Mouse (Mus musculus): Measurements from ENCODE around the gene Ano3. TPM values are rescaled to one million over a fixed set of nuclear protein-coding genes. Genes with fewer than 3 reads are reported as not detected.
"Not testable (repeated sequence)": the region's sequence is repeated elsewhere in the genome, so short reads cannot be mapped to it uniquely, and the experiment has no call there.

The Ano3 gene
- total RNA-seq (2015; ENCODE audit: low replicate concordance) (not detected in 2 replicates), total RNA-seq (2017; ENCODE audit: low replicate concordance) (not detected in 2 replicates)

DNA sequence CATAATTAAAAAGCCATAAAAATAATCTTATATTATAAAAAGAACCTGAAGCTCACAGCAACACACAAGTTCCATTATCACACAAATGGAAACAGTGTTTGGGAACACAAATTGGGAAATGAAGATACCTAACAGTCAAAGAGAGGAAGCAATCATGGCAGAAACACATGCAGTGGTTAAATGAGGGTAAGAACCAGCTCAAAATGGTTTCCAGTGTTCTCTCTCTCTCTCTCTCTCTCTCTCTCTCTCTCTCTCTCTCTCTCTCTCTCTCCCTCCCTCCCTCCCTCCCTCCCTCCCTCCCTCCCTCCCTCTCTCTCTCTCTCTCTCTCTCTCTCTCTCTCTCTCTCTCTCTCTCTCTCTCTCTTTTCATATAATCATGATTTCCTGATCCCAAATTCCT lies at the start of gene Ano3:
Ano3 (minus strand) TSS at position 101 of the 400 bp plus-strand sequence.
- not testable (repeated sequence) for ATAC-seq (replicated peaks; ENCODE audit: low FRiP score, poor library complexity, severe bottlenecking)

DNA sequence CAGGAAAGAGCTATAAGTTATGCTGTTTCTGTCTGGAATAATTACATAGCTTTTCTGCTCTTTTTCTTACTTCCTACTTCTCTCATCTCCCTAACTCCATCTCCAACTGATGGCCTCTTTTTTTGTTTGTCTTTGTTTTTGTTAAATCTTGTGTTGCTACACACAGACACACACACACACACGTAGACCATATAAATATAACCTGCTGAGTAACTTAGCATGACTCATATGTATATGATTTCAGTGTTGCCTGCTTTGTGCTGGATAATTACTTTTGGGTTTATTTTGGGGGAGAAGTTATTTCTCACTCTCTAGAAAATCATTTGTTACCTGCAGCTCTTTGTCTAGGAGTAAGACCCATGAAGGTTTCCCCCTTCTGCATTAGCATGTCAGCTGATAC lies 39.3 kb upstream of the Ano3 start:
- ATAC-seq (replicated peaks; ENCODE audit: low FRiP score, poor library complexity, severe bottlenecking): no peak

DNA sequence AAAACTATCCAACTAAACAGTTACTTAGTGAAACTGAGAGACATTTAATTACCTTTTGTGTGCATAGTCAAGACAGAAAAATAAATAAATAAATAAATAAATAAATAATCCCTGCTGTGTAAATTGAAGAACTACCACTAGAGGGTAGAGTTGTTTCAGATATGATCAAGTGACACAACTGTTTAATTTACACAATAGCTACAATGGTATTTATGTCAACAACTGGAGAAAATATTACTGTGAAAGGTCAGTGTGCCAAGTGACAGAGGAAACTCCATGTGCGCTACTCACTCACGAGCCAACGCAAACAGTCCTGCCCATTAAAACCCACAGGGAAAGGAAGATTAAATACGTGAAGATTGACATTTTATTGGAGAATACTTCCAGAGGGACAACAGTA lies 38.8 kb upstream of the Ano3 start:
- no peak for ATAC-seq (replicated peaks; ENCODE audit: low FRiP score, poor library complexity, severe bottlenecking)

DNA sequence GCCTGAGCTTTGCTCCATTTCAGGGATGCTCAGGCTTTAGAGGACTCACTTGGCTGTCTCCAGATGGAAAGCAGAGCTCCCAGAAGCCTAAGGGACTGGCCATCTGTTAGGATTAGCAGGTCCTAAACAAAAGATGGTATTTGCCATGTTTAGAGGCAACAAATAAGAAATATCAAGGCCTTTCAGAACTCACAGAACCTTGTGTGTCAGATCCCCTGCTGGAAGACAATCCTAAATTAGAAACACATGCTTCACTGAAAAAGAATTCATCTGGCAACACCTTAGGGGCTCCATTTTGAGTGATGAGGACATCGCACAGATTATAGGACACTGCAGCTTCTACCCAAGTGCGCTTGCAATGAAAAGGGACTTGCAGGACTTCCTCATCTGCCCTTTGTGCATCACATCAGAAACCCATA lies 35.1 kb upstream of the Ano3 start:
- ATAC-seq (replicated peaks; ENCODE audit: low FRiP score, poor library complexity, severe bottlenecking): no peak

DNA sequence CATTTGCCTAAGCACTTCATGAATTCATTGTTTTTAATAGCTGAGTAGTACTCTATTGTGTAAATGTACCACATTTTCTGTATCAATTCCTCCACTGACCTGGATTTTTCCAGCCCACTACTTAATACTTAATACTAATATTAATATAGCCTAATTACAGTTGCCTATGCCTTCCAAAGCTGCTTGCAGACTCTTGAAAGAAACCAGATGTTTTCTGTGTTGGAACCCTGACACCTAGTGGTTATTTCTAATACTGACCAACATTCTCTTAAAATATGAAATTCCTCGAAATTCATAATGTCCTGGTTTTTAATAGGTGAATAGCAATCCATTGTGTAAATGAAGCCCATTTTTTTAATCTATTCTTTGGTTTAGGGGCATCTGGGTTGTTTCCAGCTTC lies 31.0 kb upstream of the Ano3 start:
- ATAC-seq (replicated peaks; ENCODE audit: low FRiP score, poor library complexity, severe bottlenecking): no peak

DNA sequence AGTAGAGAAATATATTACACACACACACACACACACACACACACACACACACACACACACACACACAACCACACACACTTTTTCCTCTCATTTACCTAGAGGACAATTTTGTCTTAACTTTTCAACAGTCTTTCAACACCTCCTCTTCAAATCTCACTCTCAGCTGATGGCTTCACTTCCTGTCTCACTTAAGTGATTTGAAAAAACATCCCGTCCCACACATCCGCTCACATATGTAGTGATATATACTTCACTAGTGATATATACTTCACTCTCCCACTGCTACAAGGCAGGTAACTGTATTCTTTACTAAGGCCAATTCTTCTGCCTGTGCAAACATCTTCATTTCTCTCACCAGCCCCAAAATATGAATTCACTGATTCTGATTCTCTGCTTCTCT lies 28.9 kb upstream of the Ano3 start:
- no peak for ATAC-seq (replicated peaks; ENCODE audit: low FRiP score, poor library complexity, severe bottlenecking)

DNA sequence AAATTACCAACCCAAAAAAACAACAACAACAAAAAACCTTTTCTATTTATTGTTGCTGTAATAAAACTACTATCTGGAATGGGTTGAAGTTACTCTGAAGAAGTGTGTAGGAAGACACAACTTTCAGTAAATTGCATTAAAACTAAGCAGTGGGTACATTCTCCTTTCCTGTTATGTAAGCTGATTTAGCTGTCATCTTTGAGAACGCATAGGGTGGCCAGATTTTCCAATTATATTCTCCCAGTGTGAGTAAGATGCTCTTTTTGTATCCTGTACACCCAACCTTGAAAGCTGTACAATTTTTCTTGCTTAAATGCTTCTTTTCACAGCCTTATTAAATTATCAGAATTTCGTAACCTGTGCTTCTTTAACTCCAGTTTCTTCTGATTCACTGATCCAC lies 26.1 kb upstream of the Ano3 start:
- ATAC-seq (replicated peaks; ENCODE audit: low FRiP score, poor library complexity, severe bottlenecking): no peak

DNA sequence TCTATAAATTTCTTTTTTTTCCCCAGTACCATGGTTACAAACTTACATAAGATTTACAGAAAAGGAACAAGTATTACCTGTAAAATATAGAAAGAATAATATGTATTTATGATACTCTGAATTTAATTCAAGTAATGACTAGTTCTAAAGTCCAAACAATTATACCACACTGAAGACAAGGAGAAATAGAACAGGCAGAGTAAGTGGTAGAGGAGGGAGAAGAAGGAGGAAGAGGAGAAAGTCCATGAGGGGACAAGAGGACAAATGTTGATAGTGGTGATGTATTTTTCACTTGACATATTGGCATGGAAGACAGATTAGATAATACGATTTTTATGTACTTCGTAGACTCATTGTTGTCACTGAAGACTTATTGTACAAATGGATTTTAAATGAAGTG lies 19.4 kb upstream of the Ano3 start:
- ATAC-seq (replicated peaks; ENCODE audit: low FRiP score, poor library complexity, severe bottlenecking): no peak

DNA sequence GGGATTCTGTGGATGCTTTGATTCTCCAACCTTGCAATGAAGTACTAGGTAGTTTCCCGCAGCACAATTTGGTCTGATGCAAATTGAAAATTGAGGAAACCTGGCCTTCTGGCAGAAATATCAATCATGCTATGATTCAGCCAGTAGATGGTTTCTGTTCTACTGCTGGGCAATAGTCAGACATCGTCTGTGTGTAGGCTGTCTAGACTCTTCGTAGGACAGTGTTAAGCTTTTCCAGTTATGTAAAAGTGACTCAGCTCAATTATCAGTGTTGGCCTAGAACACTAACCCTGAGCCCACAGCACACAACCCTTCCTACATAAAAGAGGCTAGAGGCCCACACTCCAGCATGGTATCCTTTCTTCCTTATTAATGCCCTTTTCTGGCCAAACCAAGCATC lies 14.7 kb upstream of the Ano3 start:
- no peak for ATAC-seq (replicated peaks; ENCODE audit: low FRiP score, poor library complexity, severe bottlenecking)

DNA sequence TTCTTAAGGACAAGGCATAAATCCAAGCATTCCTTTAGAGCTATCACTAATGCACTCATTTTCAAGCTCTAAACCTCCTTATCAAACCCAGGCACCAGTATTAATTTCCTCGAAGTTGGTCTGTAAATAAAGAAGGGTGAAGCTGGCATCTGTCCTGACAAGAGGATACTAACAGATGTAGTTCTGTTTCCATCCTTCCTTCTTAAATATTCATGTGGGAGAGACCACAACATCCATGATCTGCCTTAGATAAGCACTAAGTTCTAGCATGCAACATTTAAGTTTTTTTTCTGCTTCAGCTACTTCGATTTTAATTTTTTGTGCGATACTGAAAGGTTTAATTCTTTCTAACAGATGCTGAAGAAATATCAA lies 305 bp downstream of the Ano3 start:
- ATAC-seq (replicated peaks; ENCODE audit: low FRiP score, poor library complexity, severe bottlenecking): no peak

DNA sequence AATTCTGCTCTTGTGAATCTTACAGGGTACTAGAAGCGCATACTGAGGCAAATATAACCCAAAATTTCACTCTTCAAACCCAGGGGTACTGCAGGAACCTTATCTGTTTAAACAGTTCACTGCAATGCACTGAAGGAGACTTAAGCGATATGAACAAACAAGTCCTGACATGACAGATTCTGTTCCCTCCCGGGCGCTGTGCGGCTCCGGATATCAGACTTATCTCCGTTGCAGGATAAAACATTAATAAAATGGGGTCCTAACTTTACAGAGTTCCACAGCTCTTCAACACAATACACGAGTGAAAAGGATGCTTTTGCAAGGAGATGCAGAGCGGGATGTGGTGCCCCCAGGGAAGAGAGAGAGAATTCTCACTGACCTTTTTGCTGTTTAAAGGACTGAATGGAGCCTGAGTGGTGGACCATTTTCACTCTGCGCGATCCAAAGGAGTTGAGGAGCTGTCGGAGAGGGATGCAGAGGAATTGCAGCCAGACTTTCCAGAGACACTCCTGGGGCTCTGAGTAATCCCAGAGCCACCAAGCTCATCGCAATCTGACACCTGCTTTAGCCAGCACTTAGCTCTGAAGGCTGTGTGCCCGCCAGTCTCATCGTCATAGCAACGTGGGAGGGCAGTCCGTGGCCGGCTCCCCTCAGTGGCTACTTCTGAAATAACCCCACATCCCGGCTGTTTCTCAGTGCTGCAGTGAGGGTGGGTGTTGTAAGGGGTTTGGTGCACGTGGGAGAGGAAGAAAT lies 868 bp downstream of the Ano3 start:
- no peak for ATAC-seq (replicated peaks; ENCODE audit: low FRiP score, poor library complexity, severe bottlenecking)

DNA sequence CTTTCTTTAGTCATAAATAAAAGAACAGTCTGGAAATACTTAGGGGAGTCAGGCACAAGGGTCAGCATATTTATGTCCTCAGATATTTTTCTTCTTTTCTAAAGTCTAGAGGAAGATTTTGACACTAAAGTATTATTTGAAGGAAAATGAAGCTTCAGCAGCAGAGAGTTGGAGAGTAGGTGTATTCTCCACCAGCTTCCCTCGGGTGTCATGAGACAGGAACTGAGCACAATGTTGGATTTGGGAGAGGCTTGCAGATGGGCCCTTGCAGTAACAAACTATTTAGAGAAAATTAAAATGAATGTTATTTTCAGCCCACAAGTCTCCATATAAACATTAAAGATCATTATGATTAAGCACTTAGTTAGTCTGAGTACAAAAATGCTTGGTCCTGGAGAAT lies 5.6 kb downstream of the Ano3 start:
- ATAC-seq (replicated peaks; ENCODE audit: low FRiP score, poor library complexity, severe bottlenecking): no peak

DNA sequence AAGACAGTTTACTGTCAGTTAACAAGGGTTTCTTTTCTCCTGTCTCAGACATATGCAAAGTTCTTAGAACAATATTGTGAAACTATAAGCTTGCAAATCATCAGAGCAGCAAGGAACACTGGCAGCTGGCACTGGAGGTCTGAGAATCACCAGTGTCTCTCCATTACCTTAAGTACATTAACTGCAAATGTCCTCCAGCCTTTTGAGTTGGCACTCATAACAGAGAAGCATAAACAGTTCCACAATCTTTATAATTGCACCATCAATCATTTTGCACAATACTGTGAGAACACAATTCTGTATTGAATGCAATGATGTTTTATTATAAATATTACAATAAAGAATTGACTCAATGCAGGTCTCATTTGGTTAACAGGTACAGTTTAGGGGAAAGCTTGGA lies 15.0 kb downstream of the Ano3 start:
- ATAC-seq (replicated peaks; ENCODE audit: low FRiP score, poor library complexity, severe bottlenecking): no peak

DNA sequence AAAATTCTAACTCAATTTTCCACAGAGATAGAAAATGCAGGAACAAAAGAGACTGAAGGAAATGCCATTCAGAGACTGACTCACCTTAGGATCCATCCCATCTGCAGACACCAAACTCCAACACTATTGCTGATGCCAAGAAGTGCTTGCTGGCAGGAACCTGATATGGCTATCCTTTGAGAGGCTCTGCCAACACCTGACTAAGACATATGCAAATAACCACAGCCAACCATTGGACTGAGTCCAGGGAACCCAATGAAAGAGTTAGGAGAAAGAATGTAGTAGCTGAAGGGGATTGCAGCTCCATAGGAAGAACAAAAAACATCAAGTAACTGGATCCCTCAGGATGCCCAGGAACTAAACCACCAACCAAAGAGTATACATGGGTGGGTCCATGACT lies 21.6 kb downstream of the Ano3 start:
- no peak for ATAC-seq (replicated peaks; ENCODE audit: low FRiP score, poor library complexity, severe bottlenecking)

DNA sequence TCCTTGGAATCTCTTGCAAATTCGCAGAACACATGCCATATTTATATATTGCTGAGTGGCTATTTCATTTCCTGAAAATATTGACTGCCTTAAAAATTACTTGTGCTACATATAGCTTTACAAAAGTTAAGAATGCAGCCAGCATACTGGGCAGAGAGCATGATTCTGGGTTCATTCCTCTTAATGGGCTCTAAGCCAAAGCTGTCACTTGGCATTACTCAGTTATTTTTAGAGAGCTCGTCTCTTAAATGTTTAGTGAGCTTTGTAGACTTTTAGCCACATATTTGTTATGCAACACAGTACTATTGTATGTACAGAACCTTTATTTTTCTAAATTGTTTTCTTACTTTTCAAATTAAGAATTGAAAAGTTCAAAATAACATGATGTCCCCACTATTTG lies 41.2 kb downstream of the Ano3 start:
- no peak for ATAC-seq (replicated peaks; ENCODE audit: low FRiP score, poor library complexity, severe bottlenecking)

DNA sequence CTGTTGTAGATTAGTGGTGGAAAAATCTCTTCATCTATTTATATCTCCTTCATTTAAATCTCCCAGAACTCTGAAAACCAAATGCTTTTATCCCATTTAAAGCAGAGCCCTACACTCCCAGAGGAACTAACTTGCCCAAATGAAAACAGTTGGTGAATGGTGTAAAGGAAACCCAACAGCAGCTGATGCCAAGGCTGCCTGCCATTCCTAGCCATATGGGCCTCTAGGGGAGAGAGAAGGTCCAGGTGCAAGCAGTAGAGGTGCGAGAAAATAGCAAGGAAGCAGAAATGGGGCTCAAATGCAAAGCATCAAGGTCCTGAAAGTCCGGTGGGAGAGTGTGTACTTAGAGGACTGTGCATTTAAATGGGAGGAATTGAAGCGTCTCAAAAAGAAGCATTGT lies 44.2 kb downstream of the Ano3 start:
- ATAC-seq (replicated peaks; ENCODE audit: low FRiP score, poor library complexity, severe bottlenecking): no peak

DNA sequence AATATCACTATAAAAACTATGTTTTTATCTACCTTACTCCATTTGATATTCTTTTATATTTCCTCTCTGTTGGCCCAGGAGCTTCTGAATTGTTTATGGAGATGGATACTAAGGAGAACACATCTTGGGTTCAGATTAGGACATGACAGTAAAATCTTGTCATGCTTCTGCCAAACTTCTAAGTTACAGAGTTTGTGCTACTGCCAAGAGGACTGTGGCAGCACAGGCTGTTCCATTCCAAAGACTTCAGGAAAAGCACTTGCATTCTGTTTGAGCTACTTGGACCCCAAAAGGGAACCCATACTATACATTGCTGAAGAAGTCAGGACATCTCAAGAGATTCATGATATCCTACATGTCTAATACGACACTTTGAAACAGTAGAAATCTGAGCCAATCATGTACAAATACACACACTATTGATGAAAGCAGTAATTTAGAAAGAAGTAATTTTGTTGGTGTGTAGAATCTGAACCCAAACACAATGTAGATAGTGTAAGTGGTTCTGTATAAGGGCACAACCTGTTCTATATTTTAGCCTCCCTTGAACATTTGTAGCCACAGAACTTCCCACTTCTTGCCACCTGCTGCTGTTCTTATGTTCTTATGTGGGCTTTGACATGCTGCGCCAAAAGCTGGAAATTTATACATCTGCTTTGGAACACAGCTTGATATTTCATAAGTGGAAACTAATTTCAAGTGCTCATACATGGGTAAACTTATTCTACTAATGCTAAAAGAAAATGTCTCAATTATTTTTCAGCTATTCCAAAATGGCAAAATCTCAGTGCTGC lies 54.0 kb downstream of the Ano3 start:
- ATAC-seq (replicated peaks; ENCODE audit: low FRiP score, poor library complexity, severe bottlenecking): no peak

DNA sequence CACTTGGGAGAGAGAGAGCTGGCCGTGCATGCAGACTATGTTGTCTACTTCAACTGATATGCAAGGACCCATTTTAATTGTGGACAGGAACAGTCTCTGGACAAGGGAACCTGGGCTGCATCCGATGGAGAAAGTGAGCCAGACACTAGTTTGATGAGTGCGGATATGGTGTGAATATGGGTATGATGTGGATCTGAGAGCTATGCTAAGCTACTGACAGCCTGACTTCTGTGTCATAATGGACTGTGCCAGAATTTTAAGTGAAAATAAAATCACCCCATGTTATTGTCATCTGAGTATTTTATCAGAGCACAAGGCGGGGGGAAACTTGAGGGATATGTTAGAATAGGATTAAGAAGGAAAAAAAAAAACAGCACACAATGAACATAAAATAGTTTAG lies 79.1 kb downstream of the Ano3 start:
- no peak for ATAC-seq (replicated peaks; ENCODE audit: low FRiP score, poor library complexity, severe bottlenecking)

DNA sequence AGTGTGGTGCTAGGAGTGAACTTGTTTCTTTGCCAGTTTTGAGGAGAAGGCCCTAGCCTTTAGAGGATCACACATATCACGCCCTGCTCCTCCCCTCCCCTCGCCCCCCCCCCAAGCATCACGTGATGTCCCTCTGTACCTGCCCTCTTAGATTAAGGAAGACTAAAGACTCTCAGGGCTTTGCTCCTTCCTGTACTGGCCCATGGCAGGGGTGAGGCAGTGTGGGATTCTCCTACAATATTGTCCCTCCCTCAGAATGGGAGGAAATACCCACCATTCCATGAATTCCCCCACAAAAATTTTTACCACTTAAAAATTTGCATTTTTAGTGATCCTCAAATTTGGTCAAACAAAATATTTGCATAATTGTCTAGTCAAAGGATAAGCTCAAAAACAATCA lies 85.1 kb downstream of the Ano3 start:
- ATAC-seq (replicated peaks; ENCODE audit: low FRiP score, poor library complexity, severe bottlenecking): no peak

DNA sequence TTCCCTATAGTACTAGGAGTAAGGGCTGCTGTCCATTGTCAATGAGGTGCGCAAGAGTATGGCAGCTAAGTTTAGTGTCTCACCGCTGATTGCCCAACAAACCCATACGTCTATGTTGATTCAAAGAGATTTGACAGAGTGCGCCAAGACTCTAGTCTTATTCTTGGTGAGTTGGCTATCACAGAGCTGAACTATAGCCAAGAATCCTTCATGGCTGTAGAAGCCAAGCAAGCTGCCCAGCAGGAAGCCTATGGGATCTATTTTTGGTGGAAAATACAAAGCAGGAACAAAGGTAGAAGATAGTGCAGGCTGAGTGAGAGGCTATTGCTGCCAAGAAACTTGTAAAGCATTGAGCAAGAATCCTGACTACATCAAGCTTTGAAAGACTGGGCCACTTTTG lies 87.3 kb downstream of the Ano3 start:
- no peak for ATAC-seq (replicated peaks; ENCODE audit: low FRiP score, poor library complexity, severe bottlenecking)

DNA sequence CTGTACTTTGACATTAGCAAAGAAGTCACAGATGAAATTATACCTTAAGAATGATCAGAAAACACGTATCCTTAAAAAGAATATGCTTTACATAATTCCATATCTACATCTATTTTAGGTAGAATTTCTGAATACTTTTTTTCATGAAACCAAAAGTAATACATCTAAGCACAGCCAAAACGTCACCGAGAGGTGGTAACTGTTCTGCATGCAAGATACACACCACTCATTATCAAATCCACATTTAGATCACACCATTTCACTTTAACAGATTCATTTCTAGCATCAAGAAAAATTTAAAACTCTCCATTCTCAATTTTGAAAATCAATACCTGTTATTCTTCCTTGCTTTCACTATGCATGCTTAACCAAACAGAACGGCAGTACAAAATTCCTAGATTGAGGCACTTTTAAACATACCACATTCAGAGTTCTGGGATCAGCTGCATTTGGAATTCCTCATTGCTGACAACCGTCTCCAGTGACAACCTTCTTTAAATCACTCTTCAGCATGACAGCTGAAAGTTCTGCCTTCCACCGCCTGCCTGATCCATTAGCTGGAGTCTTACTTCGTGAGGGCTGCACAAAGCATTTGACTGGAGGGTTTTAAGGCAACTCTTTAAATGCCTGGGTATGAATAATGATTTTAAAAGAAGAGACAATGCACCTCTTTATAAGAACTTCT lies 111.0 kb downstream of the Ano3 start:
- no peak for ATAC-seq (replicated peaks; ENCODE audit: low FRiP score, poor library complexity, severe bottlenecking)
